Mouse (Mus musculus) cerebellum, adult 2 months (tissue): Measurements from ENCODE around the gene Ddx58. TPM values are rescaled to one million over a fixed set of nuclear protein-coding genes. Genes with fewer than 3 reads are reported as not detected.

ENCODE experiments used
- DNase-seq, 2 experiments: peaks; one replicate each; pipeline ENCODE4 v3.0.0; 2021
- H3K27ac ChIP-seq: fragments of 200-500 bp; 2 replicates; pipeline ENCODE4 v1.5.1; 2012; ENCODE audit warnings: low read length, control low read depth, inconsistent platforms; ENCODE audit not compliant: insufficient read depth
- H3K27me3 ChIP-seq: fragments of 200-500 bp; 2 replicates; pipeline ENCODE4 v1.6.1; 2012; ENCODE audit warnings: inconsistent platforms, mild to moderate bottlenecking, low read length, moderate library complexity; ENCODE audit not compliant: control insufficient read depth, insufficient read depth
- H3K4me1 ChIP-seq: fragments of 200-500 bp; 2 replicates; pipeline ENCODE4 v1.6.1; 2011; ENCODE audit warnings: low read length; ENCODE audit not compliant: control insufficient read depth, insufficient read depth
- H3K4me3 ChIP-seq: fragments of 200-500 bp; replicated peaks from 2 replicates; pipeline ENCODE3; 2011; ENCODE audit warnings: mild to moderate bottlenecking, low read depth, low read length, control low read depth; ENCODE audit not compliant: insufficient read depth
- CTCF ChIP-seq: fragments of 200-500 bp; IDR thresholded peaks from 2 replicates; pipeline ENCODE4 v1.5.1; 2011; ENCODE audit warnings: low read depth, mild to moderate bottlenecking, control low read depth, low read length, moderate library complexity, borderline replicate concordance; ENCODE audit not compliant: insufficient read depth
- POLR2A ChIP-seq: fragments of 200-500 bp; IDR thresholded peaks from 2 replicates; pipeline ENCODE4 v1.6.1; 2011; ENCODE audit warnings: low read length, control low read depth, borderline replicate concordance; ENCODE audit not compliant: insufficient read depth
- WGBS: fragments of 180-500 bp; shearing (Covaris S2); methylation state at CpG from one replicate; pipeline ENCODE4 v1.1.7; 2018; 5-methylcytosine and 5-hydroxymethylcytosine counted together
- polyA plus RNA-seq: library from polyadenylated mRNA; depleted of rRNA; stranded (reverse); fragments of >200 nt; gene quantifications from 2 replicates; pipeline ENCODE4 v1.2.3, GENCODE M21; 2012; rRNA removed

Gene Ddx58
- 3.7 and 4.1 TPM in 2 replicates for polyA plus RNA-seq

GRCm38 (mm10) chr4:40239409-40240271 is at the start of gene Ddx58:
TSS of gene Ddx58 (minus strand) at chr4:40239828.
- Histone ChIP-seq H3K27ac (no peak within 1 kb of the TSS), H3K4me1 (no peaks in the 10 kb centered on the region), H3K4me3 (peak within 1 kb of the TSS; percentile 46), H3K27me3 (no peaks in the 10 kb centered on the region; the same call in 1 of the 2 replicates)
- DNase-seq = peak in 1 of 2 experiments; percentile 26
- 2% methylated on average over 35 of the region's 35 CpGs for WGBS
- no peak for TF ChIP-seq CTCF
- no peak for TF ChIP-seq POLR2A

GRCm38 (mm10) chr4:40289046-40289445 is 49.4 kb upstream of the Ddx58 start:
- DNase-seq = no peak
- WGBS = 94% methylated on average over 2 of the region's 2 CpGs
- no peak for TF ChIP-seq CTCF
- TF ChIP-seq POLR2A = no peak
- Histone ChIP-seq H3K4me3 (no peak overlapping the region), H3K27me3 (no peaks in the 10 kb centered on the region), H3K4me1 (no peaks in the 10 kb centered on the region), H3K27ac (no peak overlapping the region)

GRCm38 (mm10) chr4:40287415-40287814 is 47.8 kb upstream of the Ddx58 start:
- Histone ChIP-seq H3K27me3 (no peaks in the 10 kb centered on the region), H3K27ac (no peak overlapping the region), H3K4me1 (no peaks in the 10 kb centered on the region), H3K4me3 (no peak overlapping the region)
- WGBS = 73% methylated on average over 6 of the region's 6 CpGs
- DNase-seq = no peak
- TF ChIP-seq CTCF (no peak), POLR2A (no peak)

- Histone ChIP-seq H3K4me1 (no peaks in the 10 kb centered on the region), H3K27me3 (no peaks in the 10 kb centered on the region), H3K27ac (no peak overlapping the region), H3K4me3 (no peak overlapping the region)
- DNase-seq = peak; percentile 52 to 57
- 16% methylated on average over 4 of the region's 4 CpGs for WGBS
- TF ChIP-seq CTCF (peak; percentile 53), POLR2A (no peak)
Observed at GRCm38 (mm10) chr4:40285582-40285981, 46.0 kb upstream of the Ddx58 start.

- no peaks in the 10 kb centered on the region for H3K4me1 ChIP-seq
- TF ChIP-seq POLR2A (peak; percentile 96), CTCF (no peak)
- peak within 1 kb of the TSS; percentile 85 for H3K4me3 ChIP-seq
- peak within 1 kb of the TSS; percentile 75 for H3K27ac ChIP-seq
- peak; percentile 94 to 95 for DNase-seq
- no peaks in the 10 kb centered on the region for H3K27me3 ChIP-seq
- under 1% methylated on average over 36 of the region's 36 CpGs for WGBS
Observed at GRCm38 (mm10) chr4:40279276-40279900, 39.8 kb upstream of the Ddx58 start, which contains the start of gene Ndufb6. TSS of gene Ndufb6 (minus strand) at chr4:40279421.

- no peak for DNase-seq
- TF ChIP-seq POLR2A = no peak
- TF ChIP-seq CTCF = no peak
- under 1% methylated on average over 21 of the region's 21 CpGs for WGBS
Observed at GRCm38 (mm10) chr4:40278880-40279275, 39.2 kb upstream of the Ddx58 start.

GRCm38 (mm10) chr4:40269430-40270032 is 29.9 kb upstream of the Ddx58 start, which contains the start of the genes Smim27 and Topors:
TSS of gene Smim27 (plus strand) at chr4:40269579.
TSS of gene Topors (minus strand) at chr4:40269850.
- Histone ChIP-seq H3K4me1 (no peaks in the 10 kb centered on the region), H3K4me3 (peak within 1 kb of the TSS; percentile 95), H3K27me3 (no peaks in the 10 kb centered on the region), H3K27ac (peak within 1 kb of the TSS; percentile 88)
- DNase-seq = peak; percentile 96
- under 1% methylated on average over 38 of the region's 38 CpGs for WGBS
- TF ChIP-seq POLR2A = peak; percentile 92
- no peak for TF ChIP-seq CTCF

More at GRCm38 (mm10) chr4:40278880-40279275, 39.2 kb upstream of the Ddx58 start:
- H3K27me3 ChIP-seq = no peaks in the 10 kb centered on the region
- peak overlapping the region; percentile 75 for H3K27ac ChIP-seq
- H3K4me3 ChIP-seq = peak overlapping the region; percentile 85
- no peaks in the 10 kb centered on the region for H3K4me1 ChIP-seq

- no peaks in the 10 kb centered on the region for H3K4me1 ChIP-seq
- no peak for TF ChIP-seq POLR2A
- no peak for TF ChIP-seq CTCF
- H3K27ac ChIP-seq = peak overlapping the region; percentile 25; the same call in 1 of the 2 replicates
- H3K4me3 ChIP-seq = peak overlapping the region; percentile 95
- WGBS = under 1% methylated on average over 16 of the region's 16 CpGs
- DNase-seq = no peak
- no peaks in the 10 kb centered on the region for H3K27me3 ChIP-seq
Observed at GRCm38 (mm10) chr4:40268835-40269234, 29.2 kb upstream of the Ddx58 start.
